Mouse (Mus musculus): ENCODE measurements around the gene Pla2g4d. TPM values are rescaled to one million over a fixed set of nuclear protein-coding genes. Genes with fewer than 3 reads are reported as not detected.
A peak's percentile ranks its signal among the peaks of the same experiment; 100 is the strongest.
"Not testable (repeated sequence)": the region's sequence is repeated elsewhere in the genome, so short reads cannot be mapped to it uniquely, and the experiment has no call there.

The Pla2g4d gene
- polyA plus RNA-seq, 1 experiment from 2014 or later, result not detected

- Histone ChIP-seq H3K27me3 (ENCODE audit: insufficient read depth, low read length) (peaks cover 20% of the 10 kb centered on the region), H3K36me3 (replicated peaks; ENCODE audit: insufficient read depth, low read length) (no peaks in the 10 kb centered on the region), H3K9ac (replicated peaks) (no peak overlapping the region), H3K4me1 (ENCODE audit: insufficient read depth) (no peaks in the 10 kb centered on the region), H3K4me3 (ENCODE audit: low read depth, low read length) (no peak overlapping the region; the same call in 1 of the 2 replicates), H3K4me2 (ENCODE audit: low read depth, low read length) (peak overlapping the region; percentile 50; the same call in 1 of the 2 replicates), H3K9me3 (ENCODE audit: low read length) (no peaks in the 10 kb centered on the region), H3K27ac (ENCODE audit: low read depth) (no peak overlapping the region)
- DNase-seq, result no peak
- ATAC-seq, result no peak
- TF ChIP-seq EP300 (IDR thresholded peaks at IDR 0.05; ENCODE audit: low read depth) (no peak), CTCF (IDR thresholded peaks at IDR 0.05; ENCODE audit: low read depth) (peak; percentile 1; the same call in 1 of the 2 replicates)
- WGBS (ENCODE audit: insufficient replicate concordance), result 15% methylated on average over 9 of the region's 9 CpGs
Observed at GRCm38 (mm10) chr2:120245421-120246016, 43.5 kb downstream of the Pla2g4d start.

- Histone ChIP-seq H3K27me3 (ENCODE audit: insufficient read depth, low read length) (peaks cover 20% of the 10 kb centered on the region), H3K4me2 (ENCODE audit: low read depth, low read length) (peak within 1 kb of the TSS; percentile 50; the same call in 1 of the 2 replicates), H3K27ac (ENCODE audit: low read depth) (no peak within 1 kb of the TSS), H3K9ac (replicated peaks) (no peak within 1 kb of the TSS), H3K4me1 (ENCODE audit: insufficient read depth) (no peaks in the 10 kb centered on the region), H3K36me3 (replicated peaks; ENCODE audit: insufficient read depth, low read length) (no peaks in the 10 kb centered on the region), H3K4me3 (ENCODE audit: low read depth, low read length) (no peak within 1 kb of the TSS; the same call in 1 of the 2 replicates), H3K9me3 (ENCODE audit: low read length) (no peaks in the 10 kb centered on the region)
- DNase-seq (no peak), ATAC-seq (no peak)
- 9% methylated on average over 27 of the region's 27 CpGs for WGBS (ENCODE audit: insufficient replicate concordance)
- no peak for TF ChIP-seq EP300 (IDR thresholded peaks at IDR 0.05; ENCODE audit: low read depth)
- TF ChIP-seq CTCF (IDR thresholded peaks at IDR 0.05; ENCODE audit: low read depth), result no peak
Observed at GRCm38 (mm10) chr2:120244679-120245420, 44.1 kb downstream of the Pla2g4d start, which contains the start of gene Pla2g4e. Gene Pla2g4e, minus strand, starts transcription at chr2:120245335.

- no peaks in the 10 kb centered on the region for H3K36me3 ChIP-seq (replicated peaks; ENCODE audit: insufficient read depth, low read length)
- 87% methylated on average over 2 of the region's 2 CpGs for WGBS (ENCODE audit: insufficient replicate concordance)
- DNase-seq (no peak), ATAC-seq (no peak)
- H3K9ac ChIP-seq (replicated peaks), result no peak overlapping the region
- no peaks in the 10 kb centered on the region for H3K4me1 ChIP-seq (ENCODE audit: insufficient read depth)
- TF ChIP-seq EP300 (IDR thresholded peaks at IDR 0.05; ENCODE audit: low read depth) (no peak), CTCF (IDR thresholded peaks at IDR 0.05; ENCODE audit: low read depth) (no peak)
- no peak overlapping the region for H3K27ac ChIP-seq (ENCODE audit: low read depth)
- H3K9me3 ChIP-seq (ENCODE audit: low read length), result no peaks in the 10 kb centered on the region
- no peak overlapping the region for H3K4me3 ChIP-seq (ENCODE audit: low read depth, low read length)
- peaks cover 20% of the 10 kb centered on the region for H3K27me3 ChIP-seq (ENCODE audit: insufficient read depth, low read length)
- no peak overlapping the region for H3K4me2 ChIP-seq (ENCODE audit: low read depth, low read length)
Observed at GRCm38 (mm10) chr2:120243995-120244394, 45.0 kb downstream of the Pla2g4d start.

- WGBS (ENCODE audit: insufficient replicate concordance), result 56% methylated on average over 5 of the region's 5 CpGs
- no peak overlapping the region for H3K4me2 ChIP-seq (ENCODE audit: low read depth, low read length)
- ATAC-seq, result no peak
- H3K9ac ChIP-seq (replicated peaks), result no peak overlapping the region
- DNase-seq, result no peak
- H3K4me3 ChIP-seq (ENCODE audit: low read depth, low read length), result no peak overlapping the region
- H3K4me1 ChIP-seq (ENCODE audit: insufficient read depth), result no peaks in the 10 kb centered on the region
- H3K36me3 ChIP-seq (replicated peaks; ENCODE audit: insufficient read depth, low read length), result no peaks in the 10 kb centered on the region
- no peaks in the 10 kb centered on the region for H3K9me3 ChIP-seq (ENCODE audit: low read length)
- no peak overlapping the region for H3K27ac ChIP-seq (ENCODE audit: low read depth)
- TF ChIP-seq CTCF (IDR thresholded peaks at IDR 0.05; ENCODE audit: low read depth), result no peak
- no peak for TF ChIP-seq EP300 (IDR thresholded peaks at IDR 0.05; ENCODE audit: low read depth)
- H3K27me3 ChIP-seq (ENCODE audit: insufficient read depth, low read length), result peaks cover 20% of the 10 kb centered on the region
Observed at GRCm38 (mm10) chr2:120242791-120243467, 46.1 kb downstream of the Pla2g4d start.

- not testable (repeated sequence) for H3K9ac ChIP-seq (replicated peaks); ATAC-seq; H3K27ac ChIP-seq (ENCODE audit: low read depth); H3K9me3 ChIP-seq (ENCODE audit: low read length); DNase-seq; H3K4me3 ChIP-seq (ENCODE audit: low read depth, low read length); H3K4me2 ChIP-seq (ENCODE audit: low read depth, low read length); H3K36me3 ChIP-seq (replicated peaks; ENCODE audit: insufficient read depth, low read length); H3K4me1 ChIP-seq (ENCODE audit: insufficient read depth); H3K27me3 ChIP-seq (ENCODE audit: insufficient read depth, low read length)
- 81% methylated on average over 8 of the region's 9 CpGs for WGBS (ENCODE audit: insufficient replicate concordance)
Observed at GRCm38 (mm10) chr2:120238733-120239132, 50.3 kb downstream of the Pla2g4d start.

- 61% methylated on average over 5 of the region's 5 CpGs for WGBS (ENCODE audit: insufficient replicate concordance)
- no peaks in the 10 kb centered on the region for H3K4me1 ChIP-seq (ENCODE audit: insufficient read depth)
- H3K27ac ChIP-seq (ENCODE audit: low read depth), result no peak overlapping the region
- DNase-seq (no peak), ATAC-seq (no peak)
- H3K36me3 ChIP-seq (replicated peaks; ENCODE audit: insufficient read depth, low read length), result no peaks in the 10 kb centered on the region
- no peaks in the 10 kb centered on the region for H3K27me3 ChIP-seq (ENCODE audit: insufficient read depth, low read length)
- H3K4me3 ChIP-seq (ENCODE audit: low read depth, low read length), result no peak overlapping the region
- no peak overlapping the region for H3K9ac ChIP-seq (replicated peaks)
- no peak overlapping the region for H3K4me2 ChIP-seq (ENCODE audit: low read depth, low read length)
- no peaks in the 10 kb centered on the region for H3K9me3 ChIP-seq (ENCODE audit: low read length)
- no peak for TF ChIP-seq EP300 (IDR thresholded peaks at IDR 0.05; ENCODE audit: low read depth)
- no peak for TF ChIP-seq CTCF (IDR thresholded peaks at IDR 0.05; ENCODE audit: low read depth)
Observed at GRCm38 (mm10) chr2:120237784-120238183, 51.2 kb downstream of the Pla2g4d start.

Measured in liver, postnatal 0 days (tissue).